Comparison of ENCODE assay signal across 15 mouse cellular contexts in genomic region chr4:55243091-55244058, GRCm38 (mm10).
DNase-seq lines count a peak whose midpoint lies in the region; ATAC-seq and TF ChIP-seq lines count a peak whose summit lies in the region.
"Had no signal": no experiment of that assay in that cellular context is flagged by ENCODE, and none has a peak within 500 bp of the region (broad histone marks: within the 10 kb centered on the region; RNA-seq: fewer than 3 reads in every experiment).

No protein-coding gene starts in this region.

- ATAC-seq in hindbrain, embryonic 15.5 days (ENCODE audit: low FRiP score, low read depth), result 0 out of 2 replicates have a peak, but pooled peaks have one; percentile 12
- peak; percentile 37; the same call in 1 of the 2 replicates for ATAC-seq in neural tube, embryonic 15.5 days (ENCODE audit: low FRiP score)

- WGBS in liver, adult 2 months, result 56% methylated on average over 14 of the region's 14 CpGs
- WGBS in hindbrain, embryonic 15.5 days, result 26% methylated on average over 14 of the region's 14 CpGs
- 37% methylated on average over 14 of the region's 14 CpGs for WGBS in neural tube, embryonic 15.5 days
- WGBS in kidney, adult 2 months, result 76% methylated on average over 14 of the region's 14 CpGs

- H3K79me2 ChIP-seq in liver, adult 2 months (ENCODE audit: control insufficient read depth, insufficient read depth, low read length), result no peaks in the 10 kb centered on the region

- TF ChIP-seq CTCF in liver, adult 2 months (IDR thresholded peaks at IDR 0.05; ENCODE audit: low read depth, low read length), result peak; percentile 40; the same call in 1 of the 2 replicates
- TF ChIP-seq CTCF in kidney, adult 2 months (conservative IDR thresholded peaks at IDR 0.05; ENCODE audit: insufficient read depth, insufficient read length, low read depth, low read length), result no peak; the same call in 1 of the 2 replicates

- no peak overlapping the region for H3K4me3 ChIP-seq in liver, adult 2 months (ENCODE audit: insufficient read depth, low read depth, low read length)
- no peak overlapping the region for H3K4me3 ChIP-seq in hindbrain, embryonic 15.5 days
- no peak overlapping the region for H3K4me3 ChIP-seq in neural tube, embryonic 15.5 days (replicated peaks)
- no peak overlapping the region for H3K4me3 ChIP-seq in kidney, adult 2 months (ENCODE audit: insufficient read depth, low read depth, low read length)
- H3K4me3 ChIP-seq: limb, embryonic 12.5 days had no signal

- H3K27me3 ChIP-seq in liver, adult 2 months (ENCODE audit: control insufficient read depth, insufficient read depth, low read length), result no peaks in the 10 kb centered on the region
- H3K27me3 ChIP-seq in hindbrain, embryonic 15.5 days, result no peaks in the 10 kb centered on the region
- no peaks in the 10 kb centered on the region for H3K27me3 ChIP-seq in neural tube, embryonic 15.5 days (replicated peaks)
- H3K27me3 ChIP-seq in kidney, adult 2 months (replicated peaks; ENCODE audit: control insufficient read depth, insufficient read depth, low read length), result no peaks in the 10 kb centered on the region; the same call in 1 of the 2 replicates
- H3K27me3 ChIP-seq: limb, embryonic 12.5 days had no signal

- DNase-seq in liver, adult 2 months (ENCODE audit: extremely low read depth, low read depth, low spot score), result peak; percentile 93
- DNase-seq in liver, result no peak
- peak; percentile 13 for DNase-seq in embryo, embryonic 10.5 days (ENCODE audit: low spot score)
- DNase-seq in kidney, adult 2 months, result no peak
- no peak for DNase-seq in kidney, adult 18-20 months
- DNase-seq: cerebellum, adult 11 months; gastrocnemius, postnatal 25 days; heart, postnatal 36 days; kidney, adult 11 months; kidney, postnatal 4 days; layer of hippocampus, postnatal 36 days had no signal

- TF ChIP-seq POLR2A in liver, adult 2 months (IDR thresholded peaks at IDR 0.05; ENCODE audit: extremely low read depth, insufficient read depth, low read length), result no peak
- no peak for TF ChIP-seq POLR2A in kidney, adult 2 months (IDR thresholded peaks at IDR 0.05; ENCODE audit: low read depth, low read length)

- no peak overlapping the region for H3K4me2 ChIP-seq in hindbrain, embryonic 15.5 days
- H3K4me2 ChIP-seq in neural tube, embryonic 15.5 days, result no peak overlapping the region
- H3K4me2 ChIP-seq: heart, embryonic 11.5 days; limb, embryonic 12.5 days had no signal

- no peaks in the 10 kb centered on the region for H3K9me3 ChIP-seq in hindbrain, embryonic 15.5 days
- no peaks in the 10 kb centered on the region for H3K9me3 ChIP-seq in neural tube, embryonic 15.5 days (replicated peaks)
- H3K9me3 ChIP-seq: limb, embryonic 12.5 days had no signal

- no peak overlapping the region for H3K9ac ChIP-seq in liver, adult 2 months (ENCODE audit: low read depth, low read length)
- no peak overlapping the region for H3K9ac ChIP-seq in hindbrain, embryonic 15.5 days
- no peak overlapping the region for H3K9ac ChIP-seq in neural tube, embryonic 15.5 days (replicated peaks)
- H3K9ac ChIP-seq: limb, embryonic 12.5 days had no signal

- H3K27ac ChIP-seq in liver, adult 2 months (replicated peaks; ENCODE audit: insufficient read depth, low read depth, low read length), result peak overlapping the region; percentile 73
- H3K27ac ChIP-seq in hindbrain, embryonic 15.5 days (replicated peaks), result no peak overlapping the region
- no peak overlapping the region for H3K27ac ChIP-seq in neural tube, embryonic 15.5 days (replicated peaks)
- no peak overlapping the region for H3K27ac ChIP-seq in kidney, adult 2 months (ENCODE audit: insufficient read depth, low read depth, low read length)
- H3K27ac ChIP-seq: limb, embryonic 12.5 days had no signal

- H3K36me3 ChIP-seq in liver, adult 2 months (ENCODE audit: control insufficient read depth, insufficient read depth, low read length), result no peaks in the 10 kb centered on the region
- no peaks in the 10 kb centered on the region for H3K36me3 ChIP-seq in hindbrain, embryonic 15.5 days
- no peaks in the 10 kb centered on the region for H3K36me3 ChIP-seq in neural tube, embryonic 15.5 days
- H3K36me3 ChIP-seq in kidney, adult 2 months (ENCODE audit: control insufficient read depth, insufficient read depth, low read length), result no peaks in the 10 kb centered on the region
- H3K36me3 ChIP-seq: limb, embryonic 12.5 days had no signal

- peaks cover 18% of the 10 kb centered on the region for H3K4me1 ChIP-seq in liver, adult 2 months (ENCODE audit: control insufficient read depth, insufficient read depth, low read length)
- peaks cover 5% of the 10 kb centered on the region; the same call in 1 of the 2 replicates for H3K4me1 ChIP-seq in hindbrain, embryonic 15.5 days (replicated peaks)
- H3K4me1 ChIP-seq in neural tube, embryonic 15.5 days, result peaks cover 15% of the 10 kb centered on the region
- H3K4me1 ChIP-seq in kidney, adult 2 months (ENCODE audit: control insufficient read depth, insufficient read depth, low read length), result no peaks in the 10 kb centered on the region
- H3K4me1 ChIP-seq: limb, embryonic 12.5 days had no signal

Comparison
In these comparisons a context has a peak if more than half of its experiments do, and no peak if none do; other contexts are left out.
1. DNase-seq: peak in liver, adult 2 months (single experiment) and embryo, embryonic 10.5 days (single experiment); none in liver (single experiment), kidney, adult 2 months (single experiment) and kidney, adult 18-20 months (single experiment).